Mouse (Mus musculus): ENCODE measurements around the gene Ppm1j.
"Not testable (repeated sequence)": the region's sequence is repeated elsewhere in the genome, so short reads cannot be mapped to it uniquely, and the experiment has no call there.

Gene Ppm1j

GRCm38 (mm10) chr3:104780561-104781420 lies at the start of gene Ppm1j:
Gene Ppm1j, plus strand, starts transcription at chr3:104781056.
- no peak for DNase-seq (ENCODE audit: low read depth)

- DNase-seq (ENCODE audit: low read depth): no peak
These were observed 47.9 kb upstream of the Ppm1j start for GRCm38 (mm10) chr3:104732907-104733306.

GRCm38 (mm10) chr3:104734654-104735053 lies 46.2 kb upstream of the Ppm1j start:
- no peak for DNase-seq (ENCODE audit: low read depth)

- DNase-seq (ENCODE audit: low read depth): no peak
These were observed 38.9 kb upstream of the Ppm1j start for GRCm38 (mm10) chr3:104741954-104742353.

- no peak for DNase-seq (ENCODE audit: low read depth)
These were observed 37.7 kb upstream of the Ppm1j start for GRCm38 (mm10) chr3:104743161-104743560.

- no peak for DNase-seq (ENCODE audit: low read depth)
These were observed 37.0 kb upstream of the Ppm1j start for GRCm38 (mm10) chr3:104743864-104744263.

GRCm38 (mm10) chr3:104752845-104753244 lies 28.0 kb upstream of the Ppm1j start:
- not testable (repeated sequence) for DNase-seq (ENCODE audit: low read depth)

GRCm38 (mm10) chr3:104758406-104758805 lies 22.4 kb upstream of the Ppm1j start:
- DNase-seq (ENCODE audit: low read depth): peak; percentile 53

GRCm38 (mm10) chr3:104758869-104759268 lies 22.0 kb upstream of the Ppm1j start:
- DNase-seq (ENCODE audit: low read depth): no peak

GRCm38 (mm10) chr3:104762103-104762863 lies 18.6 kb upstream of the Ppm1j start:
- DNase-seq (ENCODE audit: low read depth): not testable (repeated sequence)

GRCm38 (mm10) chr3:104765021-104765420 lies 15.8 kb upstream of the Ppm1j start:
- DNase-seq (ENCODE audit: low read depth): no peak

GRCm38 (mm10) chr3:104767141-104767540 lies 13.7 kb upstream of the Ppm1j start:
- no peak for DNase-seq (ENCODE audit: low read depth)

GRCm38 (mm10) chr3:104767716-104768115 lies 13.1 kb upstream of the Ppm1j start:
- DNase-seq (ENCODE audit: low read depth): no peak

- no peak for DNase-seq (ENCODE audit: low read depth)
These were observed 11.7 kb upstream of the Ppm1j start for GRCm38 (mm10) chr3:104769135-104769534.

GRCm38 (mm10) chr3:104770035-104770434 lies 10.8 kb upstream of the Ppm1j start:
- DNase-seq (ENCODE audit: low read depth): no peak

GRCm38 (mm10) chr3:104770918-104771317 lies 9.9 kb upstream of the Ppm1j start:
- DNase-seq (ENCODE audit: low read depth): no peak

GRCm38 (mm10) chr3:104771460-104771859 lies 9.4 kb upstream of the Ppm1j start:
- DNase-seq (ENCODE audit: low read depth): no peak

GRCm38 (mm10) chr3:104773301-104773700 lies 7.6 kb upstream of the Ppm1j start:
- DNase-seq (ENCODE audit: low read depth): no peak

GRCm38 (mm10) chr3:104777342-104777741 lies 3.5 kb upstream of the Ppm1j start:
- DNase-seq (ENCODE audit: low read depth): no peak

- DNase-seq (ENCODE audit: low read depth): no peak
These were observed 907 bp upstream of the Ppm1j start for GRCm38 (mm10) chr3:104779949-104780348.

- no peak for DNase-seq (ENCODE audit: low read depth)
These were observed 631 bp downstream of the Ppm1j start, which contains the start of gene Fam19a3 for GRCm38 (mm10) chr3:104781471-104781903. Gene Fam19a3, minus strand, starts transcription at chr3:104781840.

GRCm38 (mm10) chr3:104782061-104782681 lies 1.3 kb downstream of the Ppm1j start:
- DNase-seq (ENCODE audit: low read depth): no peak

All from c-Kit-positive CD71-positive TER-119-negative erythroid progenitor cells, embryonic 14.5 days (primary cell).